Mouse (Mus musculus) ovary, postnatal 36 days (tissue): ENCODE results near the gene Kcna7.
"Not testable (repeated sequence)": the region's sequence is repeated elsewhere in the genome, so short reads cannot be mapped to it uniquely, and the experiment has no call there.

ENCODE experiments used
- DNase-seq: peaks from one replicate; pipeline ENCODE4 v3.0.0; 2022; ENCODE audit warnings: low spot score, mixed read lengths

Gene Kcna7

GRCm38 (mm10) chr7:45405091-45406075 lies at the start of gene Kcna7:
TSS of gene Kcna7 (plus strand) at chr7:45405653.
- peak; percentile 78 for DNase-seq

DNA sequence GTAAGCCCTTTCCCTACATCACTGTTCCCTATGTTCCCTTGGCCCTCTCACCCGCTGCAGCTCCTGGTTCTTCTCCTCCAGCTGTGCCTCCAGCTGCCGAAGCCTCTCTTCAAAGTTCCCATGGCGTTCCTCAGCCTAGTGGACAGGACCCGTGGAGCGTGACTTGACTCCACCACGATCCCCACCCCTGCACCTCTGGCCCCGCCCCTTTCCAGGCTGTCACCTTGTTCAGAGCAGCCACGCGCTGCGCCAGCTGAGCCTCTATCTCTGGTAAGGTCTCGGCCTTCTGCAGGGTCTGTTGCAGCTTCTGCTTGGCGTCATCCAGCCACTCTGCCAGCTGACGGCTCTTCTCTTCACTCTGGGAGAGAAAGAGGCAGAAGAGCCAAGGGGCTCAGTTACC lies 49.4 kb upstream of the Kcna7 start:
- DNase-seq, result no peak

DNA sequence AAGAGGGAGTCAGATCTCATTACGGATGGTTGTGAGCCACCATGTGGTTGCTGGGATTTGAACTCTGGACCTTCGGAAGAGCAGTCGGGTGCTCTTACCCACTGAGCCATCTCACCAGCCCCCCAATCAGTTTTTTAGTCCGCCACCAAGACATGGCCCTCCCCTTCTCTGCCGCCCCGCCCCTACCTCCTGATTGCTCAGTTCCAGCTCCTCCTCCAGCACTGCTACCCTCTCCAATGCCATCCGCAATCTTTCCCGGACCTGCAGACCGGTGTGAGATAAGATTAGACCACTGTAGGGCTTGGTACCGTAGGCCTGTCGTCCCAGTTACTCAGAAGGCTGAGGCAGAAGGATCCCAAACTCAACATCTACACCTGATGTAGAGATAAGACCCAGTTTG lies 46.4 kb upstream of the Kcna7 start:
- DNase-seq, result not testable (repeated sequence)

DNA sequence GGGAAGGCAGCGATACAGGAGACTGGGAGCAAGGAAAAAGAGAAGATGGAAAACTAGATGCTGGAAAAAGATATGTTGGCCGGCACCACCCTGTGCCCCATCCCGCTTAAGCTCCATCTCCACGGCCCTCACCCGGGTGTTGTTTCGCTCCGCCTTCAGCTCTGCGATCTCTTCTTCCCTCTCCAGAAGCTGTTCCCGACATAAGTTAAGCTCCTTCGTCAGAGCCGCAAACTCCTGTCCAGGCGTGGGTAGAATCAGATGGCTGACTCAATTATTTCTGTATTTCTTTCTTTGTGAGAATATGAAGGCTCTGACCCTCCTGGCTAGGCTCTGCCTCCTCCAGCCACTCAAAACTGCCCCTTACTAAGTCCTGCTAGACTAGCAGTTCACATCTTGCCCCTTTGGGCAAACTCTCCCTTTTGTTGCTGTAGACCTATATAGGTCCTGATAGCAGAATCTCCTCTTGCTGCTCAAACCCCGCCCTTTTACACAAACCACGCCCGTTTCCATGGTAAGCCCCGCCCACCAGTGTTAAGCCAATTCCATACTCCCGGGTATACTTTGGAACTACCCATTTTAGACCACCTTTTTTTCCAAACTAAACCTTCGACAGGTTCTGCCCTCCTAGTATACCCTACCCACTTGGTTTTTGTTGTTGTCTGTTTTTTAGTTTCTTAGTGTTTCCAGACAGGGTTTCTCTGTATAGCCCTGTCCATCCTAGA lies 44.9 kb upstream of the Kcna7 start:
- DNase-seq, result no peak

DNA sequence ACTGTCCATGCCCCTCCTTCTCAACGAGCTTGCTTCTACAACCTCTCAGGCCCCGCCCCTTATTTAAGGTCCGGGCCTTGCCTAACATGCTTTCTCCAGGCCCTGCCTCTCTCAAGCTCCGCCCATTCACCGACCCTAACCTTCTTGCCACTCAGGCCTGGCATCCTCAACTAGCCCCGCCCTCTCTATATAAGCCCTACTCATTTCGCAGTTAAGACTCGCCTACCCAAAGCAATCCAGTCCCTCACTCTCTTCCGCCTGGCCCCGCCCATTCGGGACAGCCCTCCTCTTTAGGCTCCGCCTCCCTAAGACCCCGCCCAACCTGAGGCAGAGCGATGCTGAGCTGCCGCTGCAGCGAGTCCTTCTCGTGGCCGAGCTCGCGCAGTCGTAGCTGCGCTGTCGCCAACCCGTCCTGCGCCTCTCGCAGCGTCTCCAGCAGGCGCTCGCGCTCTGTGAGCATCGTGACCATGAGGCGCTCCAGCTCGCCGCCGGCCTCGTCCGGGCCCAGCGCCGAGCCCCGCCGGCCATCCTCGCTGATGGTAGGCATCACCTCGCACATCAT lies 44.1 kb upstream of the Kcna7 start:
- peak; percentile 75 for DNase-seq

DNA sequence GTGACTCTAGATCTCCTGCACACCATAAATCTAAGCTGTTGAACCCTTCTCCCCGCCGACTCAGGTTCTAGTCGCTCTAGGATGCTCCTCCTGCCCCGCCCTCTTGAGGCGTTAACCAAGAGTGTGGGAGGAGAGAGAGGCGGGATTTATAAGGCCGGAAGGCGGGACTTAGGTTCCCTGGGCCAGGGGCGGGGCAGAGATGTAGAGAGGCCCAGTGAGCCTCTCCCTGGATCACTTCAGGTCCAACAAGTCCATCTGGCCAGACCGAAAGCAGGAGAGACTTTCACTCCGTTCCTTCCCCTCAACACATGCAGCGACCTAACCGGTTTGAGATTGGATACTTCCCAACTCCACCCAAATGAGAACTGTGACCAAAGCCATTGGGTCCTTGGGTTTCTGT lies 42.7 kb upstream of the Kcna7 start:
- DNase-seq, result no peak

DNA sequence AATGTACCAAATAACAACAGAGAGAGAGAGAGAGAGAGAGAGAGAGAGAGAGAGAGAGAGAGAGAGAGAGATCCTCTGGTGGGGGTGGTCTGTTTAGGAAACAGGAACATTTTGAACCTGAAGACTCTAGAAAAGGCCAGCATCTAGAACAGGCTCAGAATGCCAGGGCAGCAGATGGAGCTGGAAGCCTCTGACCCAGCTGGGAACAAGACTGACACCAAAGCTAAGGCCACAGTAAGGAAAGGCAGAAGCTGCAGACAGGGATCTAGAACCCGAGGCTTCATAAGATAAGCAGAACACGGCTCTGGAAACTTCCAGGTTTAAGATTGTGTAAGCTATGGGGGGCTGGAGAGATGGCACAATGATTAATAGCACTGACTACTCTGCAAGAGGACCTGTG lies 41.5 kb upstream of the Kcna7 start:
- DNase-seq, result no peak

- peak; percentile 69 for DNase-seq
These were observed 39.5 kb upstream of the Kcna7 start for GRCm38 (mm10) chr7:45365742-45366651.

DNA sequence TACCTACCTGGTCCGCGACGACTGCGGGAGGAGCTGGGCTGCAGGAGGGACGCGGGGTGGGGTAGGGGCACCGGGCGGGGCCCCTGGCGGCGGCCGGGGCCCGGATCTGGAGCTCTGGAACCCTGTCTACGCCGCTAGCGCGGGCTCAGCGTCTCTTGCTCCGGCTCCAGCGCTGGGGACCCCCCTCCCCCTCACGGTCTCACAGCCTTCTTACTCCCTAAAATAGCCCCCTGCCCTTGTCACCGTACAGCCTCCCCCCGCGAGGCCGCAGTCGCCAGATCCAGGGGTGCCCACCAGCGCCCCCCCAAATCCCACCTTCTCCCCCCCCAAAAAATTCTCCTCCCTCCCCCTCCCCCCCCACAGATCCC lies 38.8 kb upstream of the Kcna7 start, which contains the start of gene Ppfia3:
Gene Ppfia3 (minus strand): TSS at position 368 of the 368 bp plus-strand sequence.
- no peak for DNase-seq

DNA sequence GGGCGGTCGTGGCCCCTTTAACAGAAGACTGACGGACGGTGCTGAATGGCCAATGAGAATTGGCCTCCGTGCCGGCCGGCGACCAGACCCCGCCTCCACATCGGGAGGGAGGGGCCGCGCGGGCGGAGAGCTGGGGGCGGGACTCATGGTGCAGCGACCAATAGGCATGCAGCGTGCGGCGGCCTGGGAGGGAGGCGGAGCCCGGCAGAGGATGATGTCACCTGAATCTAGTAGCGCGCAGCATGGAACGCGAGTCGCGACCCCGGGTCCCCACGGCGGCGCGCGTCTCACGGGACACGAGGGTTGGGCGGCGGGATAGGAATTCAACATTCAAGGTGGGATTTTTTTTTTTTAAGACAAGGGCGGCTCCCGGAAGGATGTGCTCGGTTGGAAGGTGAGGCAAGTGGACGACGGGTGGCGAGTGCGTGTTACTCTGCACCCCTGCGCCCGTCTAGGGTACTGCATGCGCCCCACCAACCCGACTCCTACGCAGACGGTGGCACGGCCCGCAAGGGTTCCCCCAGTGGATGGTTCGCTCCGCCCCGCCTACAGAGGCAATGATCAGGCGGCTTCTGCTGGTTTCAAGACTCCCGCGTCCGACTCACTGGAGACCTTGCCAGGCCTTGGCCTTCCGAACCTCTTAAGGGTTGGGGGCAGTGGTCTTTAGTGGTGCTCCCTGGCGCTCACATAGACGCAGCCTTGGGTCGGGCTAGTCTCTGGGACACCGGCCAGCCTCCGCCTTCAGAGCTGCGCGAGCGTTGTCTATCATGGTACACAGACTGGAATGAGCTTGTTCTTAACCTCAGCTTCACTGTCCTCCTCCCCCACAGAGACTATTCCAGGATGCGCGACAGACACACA lies 38.2 kb upstream of the Kcna7 start:
- peak; percentile 98 for DNase-seq

- DNase-seq, result no peak
These were observed 37.3 kb upstream of the Kcna7 start for GRCm38 (mm10) chr7:45368178-45368577.

- DNase-seq, result no peak
These were observed 36.3 kb upstream of the Kcna7 start for GRCm38 (mm10) chr7:45369022-45369745.

DNA sequence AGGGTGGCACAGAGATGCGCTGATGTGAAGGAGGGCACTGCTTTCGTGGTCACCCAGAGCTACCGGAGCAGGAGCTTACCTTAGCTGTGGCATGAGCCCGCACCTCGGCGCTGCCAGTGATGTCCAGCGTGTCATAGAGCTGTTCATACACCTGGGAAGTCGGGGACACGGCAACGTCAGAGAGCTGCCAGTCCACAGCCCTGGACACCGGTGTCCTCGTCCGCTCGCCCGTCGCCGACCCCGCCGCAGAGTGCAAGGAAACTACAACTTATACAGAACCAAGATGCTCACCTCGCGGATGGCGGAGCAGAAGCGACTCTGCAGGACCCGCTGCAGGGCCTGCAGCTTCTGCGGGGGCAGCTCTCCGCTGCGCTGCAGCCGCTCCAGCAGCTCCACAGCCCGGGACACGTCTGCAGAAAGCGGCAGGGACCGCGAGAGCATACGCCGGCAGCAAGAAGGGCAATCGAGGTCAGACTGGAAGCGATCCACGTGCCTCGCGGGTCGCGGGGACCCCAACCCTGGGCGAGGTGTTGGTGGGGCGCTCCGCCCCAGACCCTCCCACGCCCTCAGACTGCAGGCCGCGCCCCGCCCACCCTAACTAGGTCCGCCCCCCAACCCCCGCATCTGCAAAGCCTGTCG lies 35.5 kb upstream of the Kcna7 start:
- no peak for DNase-seq

DNA sequence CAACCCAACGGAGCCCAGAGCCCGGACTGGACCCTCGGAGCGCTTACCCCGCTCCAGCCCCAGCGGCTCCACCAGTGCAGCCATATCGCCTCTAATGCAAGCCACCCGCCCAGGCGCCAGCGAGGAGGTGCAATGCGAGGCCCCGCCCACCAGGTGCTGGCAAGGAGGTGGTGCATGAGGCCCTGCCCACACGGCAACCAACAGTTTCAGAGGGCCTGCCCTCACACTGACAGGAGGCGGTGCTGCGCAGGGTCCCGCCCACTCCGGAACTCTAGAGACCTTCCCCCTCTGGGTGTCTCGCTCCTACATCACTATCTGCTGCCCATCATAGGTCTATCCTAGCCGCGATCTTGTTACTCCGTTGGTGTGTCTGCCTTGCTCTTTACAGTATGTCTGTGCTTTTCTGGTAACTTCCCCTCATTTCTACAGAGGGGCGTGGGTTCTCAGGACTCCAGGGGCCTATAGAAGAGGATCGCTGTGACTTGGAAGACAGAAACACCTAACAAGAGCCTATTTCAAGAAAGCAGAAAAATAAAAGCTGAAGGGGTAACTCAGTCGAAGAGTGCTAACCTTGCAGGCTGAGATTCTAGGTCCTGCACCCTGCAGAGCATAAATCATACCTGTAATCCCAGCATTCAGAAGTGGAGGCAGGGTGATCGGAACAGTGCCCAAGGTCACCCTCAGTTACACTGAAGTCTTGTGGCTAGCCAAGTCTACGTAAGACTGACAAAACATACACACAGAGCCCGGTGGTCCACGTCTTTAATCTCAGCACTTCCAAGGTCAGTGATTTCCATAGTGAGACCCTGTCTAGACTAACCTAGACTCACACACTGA lies 34.8 kb upstream of the Kcna7 start, which contains the start of gene Lin7b:
Gene Lin7b (minus strand): TSS at position 109 of the 837 bp plus-strand sequence.
- DNase-seq, result peak; percentile 89

DNA sequence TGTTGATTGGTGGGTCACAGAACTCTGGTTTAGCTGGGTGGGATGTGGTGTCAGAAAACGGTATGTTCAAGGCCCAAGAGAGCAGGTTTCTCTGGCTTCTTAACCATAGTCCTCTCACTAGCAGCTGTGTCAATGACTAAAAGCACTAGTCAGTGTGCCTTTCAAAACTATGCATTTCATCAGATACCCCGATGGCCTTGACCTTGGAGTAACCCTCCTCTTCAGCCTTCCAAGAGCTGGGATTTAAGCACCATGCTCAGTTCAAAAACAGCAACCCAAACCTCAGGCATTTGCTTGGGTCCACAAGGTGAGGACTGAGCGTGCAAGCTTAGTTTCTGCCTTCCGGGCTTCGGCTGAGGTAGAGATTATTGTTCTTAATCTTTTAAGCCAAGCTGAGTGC lies 33.1 kb upstream of the Kcna7 start:
- DNase-seq, result no peak

DNA sequence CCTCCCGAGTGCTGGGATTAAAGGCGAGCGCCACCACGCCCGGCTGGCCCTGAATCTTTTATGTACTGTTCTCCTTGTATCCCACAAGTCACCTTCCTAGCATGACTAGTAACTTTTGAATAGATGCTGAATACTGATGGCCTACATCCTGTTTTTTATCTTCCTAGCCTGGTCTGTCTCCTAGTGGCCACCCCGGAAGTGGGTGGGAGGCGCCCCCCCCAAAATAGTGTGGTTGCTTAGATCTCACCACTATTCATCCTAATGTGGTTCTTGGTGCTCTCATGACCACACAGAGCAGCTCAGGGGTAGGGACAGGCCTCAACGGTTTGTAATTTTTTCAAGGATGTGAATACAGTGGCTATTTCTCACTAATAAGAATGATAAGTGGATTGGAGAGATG lies 30.8 kb upstream of the Kcna7 start:
- DNase-seq, result no peak

- DNase-seq, result no peak
These were observed 29.4 kb upstream of the Kcna7 start for GRCm38 (mm10) chr7:45376057-45376456.

GRCm38 (mm10) chr7:45386077-45386476 lies 19.4 kb upstream of the Kcna7 start:
- DNase-seq, result no peak
